ENCODE assay signal across 15 mouse cellular contexts in genomic region chr13:111345486-111346440, GRCm38 (mm10).
DNase-seq lines count a peak whose midpoint lies in the region; ATAC-seq and TF ChIP-seq lines count a peak whose summit lies in the region.
"Had no signal": no experiment of that assay in that cellular context is flagged by ENCODE, and none has a peak within 500 bp of the region (broad histone marks: within the 10 kb centered on the region; RNA-seq: fewer than 3 reads in every experiment).

No protein-coding gene starts in this region.

- H3K4me3 ChIP-seq in heart, postnatal 0 days (ENCODE audit: low read depth, low read length), result no peak overlapping the region
- H3K4me3 ChIP-seq in MEL (ENCODE audit: control insufficient read depth in 1 of 2, insufficient read depth in 1 of 2, low read depth in 2 of 2, low read length in 2 of 2), result no peak overlapping the region
- H3K4me3 ChIP-seq in megakaryocyte, embryonic 14.5 days (replicated peaks), result peak overlapping the region; percentile 82
- H3K4me3 ChIP-seq: erythroblast, embryonic 14.5 days; kidney, embryonic 15.5 days; stomach, embryonic 15.5 days had no signal

- H3K4me2 ChIP-seq in heart, postnatal 0 days (ENCODE audit: low read depth, low read length), result no peak overlapping the region
- H3K4me2 ChIP-seq: kidney, embryonic 15.5 days; stomach, embryonic 15.5 days had no signal

- intact Hi-C loops in heart, postnatal 36 days (cut with DNase I), result no loop called here

- H3K9ac ChIP-seq in heart, postnatal 0 days (replicated peaks; ENCODE audit: low read depth, low read length), result no peak overlapping the region
- no peak overlapping the region for H3K9ac ChIP-seq in MEL (ENCODE audit: control insufficient read depth, low read depth, low read length, poor library complexity, severe bottlenecking)
- H3K9ac ChIP-seq: kidney, embryonic 15.5 days; stomach, embryonic 15.5 days had no signal

- DNase-seq in heart, postnatal 0 days (ENCODE audit: low spot score), result peak; percentile 33
- no peak for DNase-seq in heart, postnatal 36 days
- peak; percentile 67 for DNase-seq in MEL (ENCODE audit: low read depth, low spot score)
- DNase-seq in cerebellum, adult 9-11 months, result no peak
- DNase-seq in kidney, adult 11 months, result no peak
- DNase-seq: cerebellum, postnatal 36 days; heart, postnatal 4 days; layer of hippocampus, postnatal 36 days; midbrain, embryonic 14.5 days; right cerebral cortex, postnatal 14 days had no signal

- WGBS in heart, postnatal 0 days, result 48% methylated on average over 15 of the region's 15 CpGs

- no peaks in the 10 kb centered on the region for H3K4me1 ChIP-seq in heart, postnatal 0 days (ENCODE audit: control insufficient read depth, insufficient read depth)
- H3K4me1 ChIP-seq in MEL (ENCODE audit: control insufficient read depth in 1 of 2, insufficient read depth in 2 of 2, low read length in 2 of 2), result peaks cover 0 to 7% of the 10 kb centered on the region in 2 experiments; a peak in 2 of 4 replicates
- H3K4me1 ChIP-seq in megakaryocyte, embryonic 14.5 days, result peaks cover 53% of the 10 kb centered on the region
- H3K4me1 ChIP-seq: kidney, embryonic 15.5 days; stomach, embryonic 15.5 days had no signal

- TF ChIP-seq CTCF in heart, postnatal 0 days (IDR thresholded peaks at IDR 0.05; ENCODE audit: low read depth), result no peak
- TF ChIP-seq CTCF in MEL (IDR thresholded peaks at IDR 0.05 in 2 of 3, conservative IDR thresholded peaks at IDR 0.05 in 1 of 3; ENCODE audit: control insufficient read depth in 1 of 3, insufficient read depth in 1 of 3, low read depth in 2 of 3, low read length in 3 of 3, poor library complexity in 1 of 3, severe bottlenecking in 1 of 3), result no peak

- TF ChIP-seq RAD21 in MEL (IDR thresholded peaks at IDR 0.05; ENCODE audit: low read depth, low read length), result no peak

- H3K36me3 ChIP-seq in heart, postnatal 0 days (replicated peaks; ENCODE audit: control insufficient read depth, insufficient read depth, low read length), result no peaks in the 10 kb centered on the region
- peaks cover 0 to 8% of the 10 kb centered on the region in 2 experiments; a peak in 2 of 4 replicates for H3K36me3 ChIP-seq in MEL (ENCODE audit: control insufficient read depth in 1 of 2, insufficient read depth in 2 of 2, low read length in 2 of 2)
- no peaks in the 10 kb centered on the region for H3K36me3 ChIP-seq in megakaryocyte, embryonic 14.5 days (replicated peaks; ENCODE audit: low read length)
- H3K36me3 ChIP-seq: kidney, embryonic 15.5 days; stomach, embryonic 15.5 days had no signal

- no peaks in the 10 kb centered on the region for H3K9me3 ChIP-seq in heart, postnatal 0 days (replicated peaks; ENCODE audit: control insufficient read depth, low read length)
- H3K9me3 ChIP-seq in MEL (replicated peaks; ENCODE audit: insufficient read depth, low read length), result no peaks in the 10 kb centered on the region
- H3K9me3 ChIP-seq in megakaryocyte, embryonic 14.5 days, result no peaks in the 10 kb centered on the region
- H3K9me3 ChIP-seq: kidney, embryonic 15.5 days; stomach, embryonic 15.5 days had no signal

- no peaks in the 10 kb centered on the region for H3K79me2 ChIP-seq in MEL (ENCODE audit: control insufficient read depth, insufficient read depth, low read length, poor library complexity)

- H3K27ac ChIP-seq in heart, postnatal 0 days (ENCODE audit: low read depth), result no peak overlapping the region
- peak overlapping the region; percentile 54 for H3K27ac ChIP-seq in MEL (ENCODE audit: control insufficient read depth, low read depth, low read length)
- H3K27ac ChIP-seq: kidney, embryonic 15.5 days; stomach, embryonic 15.5 days had no signal

- H3K27me3 ChIP-seq in heart, postnatal 0 days (ENCODE audit: control insufficient read depth, insufficient read depth, low read length), result no peaks in the 10 kb centered on the region
- no peaks in the 10 kb centered on the region for H3K27me3 ChIP-seq in MEL (ENCODE audit: control insufficient read depth in 1 of 2, insufficient read depth in 2 of 2, low read length in 2 of 2)
- no peaks in the 10 kb centered on the region for H3K27me3 ChIP-seq in megakaryocyte, embryonic 14.5 days (replicated peaks)
- H3K27me3 ChIP-seq: kidney, embryonic 15.5 days; stomach, embryonic 15.5 days had no signal

- TF ChIP-seq POLR2A in MEL (IDR thresholded peaks at IDR 0.05; ENCODE audit: control insufficient read depth in 1 of 2, insufficient read depth in 1 of 2, low read depth in 1 of 2, low read length in 2 of 2, poor library complexity in 1 of 2), result no peak

- 0 out of 2 replicates have a peak, but pooled peaks have one; percentile 11 for ATAC-seq in heart, postnatal 0 days (ENCODE audit: insufficient read depth, low read depth)
- peak; percentile 92 for ATAC-seq in common myeloid progenitor, adult 5-6 weeks (replicated peaks; ENCODE audit: low read depth, poor library complexity, severe bottlenecking)

- TF ChIP-seq EP300 in heart, postnatal 0 days (IDR thresholded peaks at IDR 0.05; ENCODE audit: low read depth), result no peak
- TF ChIP-seq EP300 in MEL (IDR thresholded peaks at IDR 0.05; ENCODE audit: low read depth in 1 of 2, low read length in 2 of 2), result peak; percentile 65 to 68

TF ChIP-seq in MEL, 35 proteins besides CTCF, POLR2A, EP300 and RAD21:
- peak; percentile 71 for TF ChIP-seq TAL1 (IDR thresholded peaks at IDR 0.05; ENCODE audit: low read length)
- TF ChIP-seq GATA1 (IDR thresholded peaks at IDR 0.05; ENCODE audit: low read depth, low read length), result peak; percentile 61
- no peak for TF ChIP-seq MYB (IDR thresholded peaks at IDR 0.05; ENCODE audit: low read depth, low read length)
- TF ChIP-seq ZNF384 (IDR thresholded peaks at IDR 0.05; ENCODE audit: low read depth, low read length), result no peak
- TF ChIP-seq TCF12 (IDR thresholded peaks at IDR 0.05; ENCODE audit: low read depth, low read length), result peak; percentile 57; the same call in 1 of the 2 replicates
- peak; percentile 84 for TF ChIP-seq ETS1 (IDR thresholded peaks at IDR 0.05; ENCODE audit: low read depth, low read length)

Comparison
In these comparisons a context has a peak if more than half of its experiments do, and no peak if none do; other contexts are left out.
1. DNase-seq: peak in heart, postnatal 0 days (single experiment) and MEL (single experiment); none in heart, postnatal 36 days (0 of 2), cerebellum, adult 9-11 months (single experiment) and kidney, adult 11 months (single experiment).